Mouse (Mus musculus) embryonic fibroblast, embryonic 13.5 days (primary cell): ENCODE measurements around the gene Aspscr1.

Experiments used
- CTCF ChIP-seq: IDR thresholded peaks from 2 replicates; pipeline ENCODE4 v1.5.1; 2011; ENCODE audit warnings: mild to moderate bottlenecking, control low read depth, low read length, moderate library complexity, borderline replicate concordance; ENCODE audit not compliant: insufficient read depth
- POLR2A ChIP-seq: IDR thresholded peaks from 2 replicates; pipeline ENCODE4 v1.6.1; 2011; ENCODE audit warnings: low read depth, mild to moderate bottlenecking, control low read depth, low read length, moderate library complexity

DNA sequence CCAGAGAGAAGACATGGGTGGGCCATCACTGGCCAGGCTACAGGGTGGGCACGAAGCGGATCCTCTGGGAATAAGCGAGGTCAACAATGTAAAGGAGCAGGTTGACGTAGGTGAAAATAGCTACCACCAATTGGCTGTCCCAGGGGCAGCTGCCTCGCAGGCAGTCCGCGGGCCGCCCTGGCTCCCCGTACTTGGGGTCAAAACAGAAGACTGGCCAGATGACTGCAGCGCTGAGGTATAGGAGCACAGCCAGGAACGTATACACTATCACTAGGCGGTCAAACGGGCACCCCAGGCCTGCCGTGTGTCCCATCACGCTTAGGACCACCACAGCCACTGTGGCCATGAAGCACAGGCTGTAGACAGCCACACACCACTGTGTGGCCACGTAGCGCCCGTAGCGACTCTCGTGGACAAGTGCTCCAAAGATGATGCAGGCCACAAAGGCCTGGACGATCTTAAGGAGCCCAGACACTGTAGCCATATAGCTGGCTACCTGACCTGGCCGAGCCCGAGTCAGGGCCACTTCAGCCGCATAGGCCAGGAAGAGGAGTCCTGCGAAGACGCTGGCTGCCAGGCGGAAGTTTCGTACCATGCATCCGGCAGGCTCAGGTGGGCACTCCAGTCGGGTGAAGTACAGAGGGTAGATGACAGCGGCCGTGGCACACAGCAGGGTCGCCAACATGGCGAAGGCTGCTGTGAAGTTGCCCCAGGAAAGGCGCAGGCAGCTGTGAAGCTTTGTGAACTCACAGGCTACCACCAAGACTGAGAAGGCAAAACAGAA, 25.5 kb upstream of the Aspscr1 start:
- no peak for TF ChIP-seq CTCF
- TF ChIP-seq POLR2A, result no peak
